ENCODE assay signal across 10 mouse cellular contexts in the genomic region with DNA sequence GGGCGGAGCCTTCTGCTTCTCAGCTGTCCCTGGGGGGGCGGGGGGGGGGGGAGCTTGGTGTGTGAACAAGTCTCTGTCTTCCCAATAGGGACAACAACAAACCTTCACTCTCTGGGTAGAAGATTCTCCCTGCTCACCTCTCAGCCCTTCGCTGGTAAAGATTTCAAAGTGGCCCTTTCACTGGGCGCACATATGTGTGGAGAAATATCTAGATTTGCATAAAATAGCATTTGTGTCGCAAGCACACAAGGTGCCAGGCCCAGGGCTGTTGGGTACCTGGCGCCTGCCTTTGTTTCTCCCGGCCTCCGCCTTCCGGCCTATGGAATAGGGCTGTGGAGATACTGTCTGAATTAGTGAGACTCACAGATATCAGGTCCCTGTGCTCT. TPM values are rescaled to one million over a fixed set of nuclear protein-coding genes. Genes with fewer than 3 reads are reported as not detected.
DNase-seq lines count a peak whose midpoint lies in the region; ATAC-seq lines count a peak whose summit lies in the region.
"Had no signal": no experiment of that assay in that cellular context is flagged by ENCODE, and none has a peak within 500 bp of the region (broad histone marks: within the 10 kb centered on the region; RNA-seq: fewer than 3 reads in every experiment).

No protein-coding gene starts in this region.

- intact Hi-C loops in heart, postnatal 25 days (cut with DNase I) = no loop called here

- H3K9me3 ChIP-seq in heart, embryonic 12.5 days (replicated peaks) = peaks cover 4% of the 10 kb centered on the region
- H3K9me3 ChIP-seq in lung, embryonic 15.5 days = no peaks in the 10 kb centered on the region
- H3K9me3 ChIP-seq in embryonic facial prominence, embryonic 11.5 days (replicated peaks; ENCODE audit: control insufficient read depth, low read length) = no peaks in the 10 kb centered on the region
- no peaks in the 10 kb centered on the region for H3K9me3 ChIP-seq in liver, embryonic 15.5 days (replicated peaks)

- 49% methylated on average over 9 of the region's 9 CpGs for WGBS in heart, embryonic 12.5 days
- WGBS in lung, embryonic 15.5 days = 70% methylated on average over 9 of the region's 9 CpGs
- 69% methylated on average over 9 of the region's 9 CpGs for WGBS in embryonic facial prominence, embryonic 11.5 days
- 45% methylated on average over 9 of the region's 9 CpGs for WGBS in liver, embryonic 15.5 days (ENCODE audit: insufficient replicate concordance)

- H3K4me2 ChIP-seq in heart, embryonic 12.5 days = 0 out of 2 replicates have a peak overlapping the region, but pooled peaks have one; percentile 6
- H3K4me2 ChIP-seq in lung, embryonic 15.5 days = no peak overlapping the region
- H3K4me2 ChIP-seq in embryonic facial prominence, embryonic 11.5 days (ENCODE audit: low read depth, low read length) = no peak overlapping the region
- no peak overlapping the region for H3K4me2 ChIP-seq in liver, embryonic 15.5 days

- peaks cover 27% of the 10 kb centered on the region for H3K36me3 ChIP-seq in heart, embryonic 12.5 days
- H3K36me3 ChIP-seq in lung, embryonic 15.5 days = peaks cover 24% of the 10 kb centered on the region
- peaks cover 3% of the 10 kb centered on the region; the same call in 1 of the 2 replicates for H3K36me3 ChIP-seq in embryonic facial prominence, embryonic 11.5 days (replicated peaks; ENCODE audit: control insufficient read depth, insufficient read depth, low read depth, low read length)
- peaks cover 27% of the 10 kb centered on the region for H3K36me3 ChIP-seq in liver, embryonic 15.5 days (replicated peaks)

- peak overlapping the region; percentile 29; the same call in 1 of the 2 replicates for H3K9ac ChIP-seq in heart, embryonic 12.5 days
- no peak overlapping the region for H3K9ac ChIP-seq in lung, embryonic 15.5 days
- H3K9ac ChIP-seq in embryonic facial prominence, embryonic 11.5 days (replicated peaks; ENCODE audit: low read length) = no peak overlapping the region
- H3K9ac ChIP-seq in liver, embryonic 15.5 days = no peak overlapping the region

- no peak overlapping the region for H3K4me3 ChIP-seq in heart, embryonic 12.5 days
- no peak overlapping the region for H3K4me3 ChIP-seq in lung, embryonic 15.5 days
- H3K4me3 ChIP-seq in embryonic facial prominence, embryonic 11.5 days (ENCODE audit: low read depth, low read length) = no peak overlapping the region
- H3K4me3 ChIP-seq in liver, embryonic 15.5 days (replicated peaks) = no peak overlapping the region
- H3K4me3 ChIP-seq: erythroblast, embryonic 14.5 days had no signal

- DNase-seq in heart, postnatal 25 days (ENCODE audit: low spot score) = no peak
- DNase-seq in lung, adult 18-20 months = no peak
- DNase-seq in embryonic facial prominence, embryonic 11.5 days (ENCODE audit: low spot score) = no peak
- DNase-seq in c-Kit-positive CD71-positive TER-119-positive erythroid progenitor cells, embryonic 14.5 days (ENCODE audit: low spot score) = no peak
- DNase-seq in T-cell, adult 2 months (ENCODE audit: low spot score) = no peak
- DNase-seq: gastrocnemius, postnatal 36 days had no signal

- H3K27ac ChIP-seq in heart, embryonic 12.5 days (ENCODE audit: poor library complexity, severe bottlenecking) = peak overlapping the region; percentile 96
- peak overlapping the region; percentile 69 for H3K27ac ChIP-seq in lung, embryonic 15.5 days
- H3K27ac ChIP-seq in embryonic facial prominence, embryonic 11.5 days (replicated peaks; ENCODE audit: low read depth, low read length) = no peak overlapping the region
- peak overlapping the region; percentile 68 for H3K27ac ChIP-seq in liver, embryonic 15.5 days (replicated peaks)

- ATAC-seq in heart, embryonic 12.5 days (ENCODE audit: insufficient number of reproducible peaks, low FRiP score) = no peak
- peak; percentile 1; the same call in 1 of the 2 replicates for ATAC-seq in lung, embryonic 15.5 days (ENCODE audit: borderline replicate concordance, extremely low read depth, low FRiP score, low TSS enrichment)
- ATAC-seq in embryonic facial prominence, embryonic 11.5 days (replicated peaks; ENCODE audit: insufficient number of reproducible peaks, low FRiP score, low TSS enrichment, low read depth) = 0 out of 2 replicates have a peak, but pooled peaks have one; percentile 20
- ATAC-seq in liver, embryonic 15.5 days (ENCODE audit: insufficient read depth) = no peak

- no peaks in the 10 kb centered on the region for H3K27me3 ChIP-seq in heart, embryonic 12.5 days (replicated peaks)
- H3K27me3 ChIP-seq in lung, embryonic 15.5 days = no peaks in the 10 kb centered on the region
- H3K27me3 ChIP-seq in embryonic facial prominence, embryonic 11.5 days (ENCODE audit: control insufficient read depth, insufficient read depth, low read length) = no peaks in the 10 kb centered on the region
- no peaks in the 10 kb centered on the region for H3K27me3 ChIP-seq in liver, embryonic 15.5 days

- H3K4me1 ChIP-seq in heart, embryonic 12.5 days (replicated peaks) = peaks cover 40% of the 10 kb centered on the region
- peaks cover 21% of the 10 kb centered on the region for H3K4me1 ChIP-seq in lung, embryonic 15.5 days
- H3K4me1 ChIP-seq in embryonic facial prominence, embryonic 11.5 days (ENCODE audit: control insufficient read depth, insufficient read depth, low read length) = no peaks in the 10 kb centered on the region
- H3K4me1 ChIP-seq in liver, embryonic 15.5 days (replicated peaks) = peaks cover 21% of the 10 kb centered on the region

RNA-seq across cellular contexts. Expression of gene Milr1, which starts 11.8 kb away (rescaled TPM):
- 0.57 and 0.95 TPM in 2 replicates for polyA plus RNA-seq in heart, embryonic 12.5 days (2016; fragmentation: Nextera tagmentation; extraction: Ambion mirVana)
- total RNA-seq in heart, postnatal 25 days (2021) = 1 to 10 TPM; 1.1 to 1.6 TPM
- polyA plus RNA-seq in lung, embryonic 15.5 days (2015; fragmentation: Nextera tagmentation; extraction: Ambion mirVana) = 1.5 and 2.4 TPM in 2 replicates
- polyA plus RNA-seq in embryonic facial prominence, embryonic 11.5 days (2014; fragmentation: Nextera tagmentation; extraction: Ambion mirVana) = 0.47 and 0.94 TPM in 2 replicates
- polyA plus RNA-seq in liver, embryonic 15.5 days (2015; fragmentation: Nextera tagmentation; extraction: Ambion mirVana) = 2.8 and 3.2 TPM in 2 replicates
- polyA plus RNA-seq: erythroblast, embryonic 14.5 days had no signal

RNA-seq across cellular contexts. Expression of gene Pecam1, which starts 12.4 kb away (rescaled TPM):
- polyA plus RNA-seq in heart, embryonic 12.5 days (2016; fragmentation: Nextera tagmentation; extraction: Ambion mirVana) = 67.9 and 73.1 TPM in 2 replicates
- 100 to 1,000 TPM; 127 to 139 TPM for total RNA-seq in heart, postnatal 25 days (2021)
- 109 and 117 TPM in 2 replicates for polyA plus RNA-seq in lung, embryonic 15.5 days (2015; fragmentation: Nextera tagmentation; extraction: Ambion mirVana)
- polyA plus RNA-seq in embryonic facial prominence, embryonic 11.5 days (2014; fragmentation: Nextera tagmentation; extraction: Ambion mirVana) = 26.7 and 29.7 TPM in 2 replicates
- 7.0 and 7.8 TPM in 2 replicates for polyA plus RNA-seq in liver, embryonic 15.5 days (2015; fragmentation: Nextera tagmentation; extraction: Ambion mirVana)
- polyA plus RNA-seq: erythroblast, embryonic 14.5 days had no signal

RNA-seq across cellular contexts. Expression of gene Polg2, which starts 16.5 kb away (rescaled TPM):
- polyA plus RNA-seq in heart, embryonic 12.5 days (2016; fragmentation: Nextera tagmentation; extraction: Ambion mirVana) = 6.9 and 7.6 TPM in 2 replicates
- 1 to 10 TPM; 4.2 to 4.9 TPM for total RNA-seq in heart, postnatal 25 days (2021)
- polyA plus RNA-seq in lung, embryonic 15.5 days (2015; fragmentation: Nextera tagmentation; extraction: Ambion mirVana) = 10.1 and 11.2 TPM in 2 replicates
- polyA plus RNA-seq in embryonic facial prominence, embryonic 11.5 days (2014; fragmentation: Nextera tagmentation; extraction: Ambion mirVana) = 7.3 and 12.7 TPM in 2 replicates
- 3.8 and 4.7 TPM in 2 replicates for polyA plus RNA-seq in liver, embryonic 15.5 days (2015; fragmentation: Nextera tagmentation; extraction: Ambion mirVana)

RNA-seq across cellular contexts. Expression of gene Ddx5, which starts 26.2 kb away (rescaled TPM):
- 243 and 248 TPM in 2 replicates for polyA plus RNA-seq in heart, embryonic 12.5 days (2016; fragmentation: Nextera tagmentation; extraction: Ambion mirVana)
- 100 to 1,000 TPM; 310 to 351 TPM for total RNA-seq in heart, postnatal 25 days (2021)
- polyA plus RNA-seq in lung, embryonic 15.5 days (2015; fragmentation: Nextera tagmentation; extraction: Ambion mirVana) = 357 and 378 TPM in 2 replicates
- polyA plus RNA-seq in embryonic facial prominence, embryonic 11.5 days (2014; fragmentation: Nextera tagmentation; extraction: Ambion mirVana) = 498 and 533 TPM in 2 replicates
- 114 and 115 TPM in 2 replicates for polyA plus RNA-seq in liver, embryonic 15.5 days (2015; fragmentation: Nextera tagmentation; extraction: Ambion mirVana)

RNA-seq across cellular contexts. Expression of gene Cep95, which starts 26.3 kb away (rescaled TPM):
- 14.9 and 16.2 TPM in 2 replicates for polyA plus RNA-seq in heart, embryonic 12.5 days (2016; fragmentation: Nextera tagmentation; extraction: Ambion mirVana)
- total RNA-seq in heart, postnatal 25 days (2021) = 1 to 10 TPM; 5.9 to 7.3 TPM
- polyA plus RNA-seq in lung, embryonic 15.5 days (2015; fragmentation: Nextera tagmentation; extraction: Ambion mirVana) = 18.3 and 21.7 TPM in 2 replicates
- polyA plus RNA-seq in embryonic facial prominence, embryonic 11.5 days (2014; fragmentation: Nextera tagmentation; extraction: Ambion mirVana) = 21.1 and 22.6 TPM in 2 replicates
- polyA plus RNA-seq in liver, embryonic 15.5 days (2015; fragmentation: Nextera tagmentation; extraction: Ambion mirVana) = 7.8 and 9.1 TPM in 2 replicates

Comparison
In these comparisons a context has a peak if more than half of its experiments do, and no peak if none do; other contexts are left out.
1. ATAC-seq: peak in lung, embryonic 15.5 days (single experiment) and embryonic facial prominence, embryonic 11.5 days (single experiment); none in heart, embryonic 12.5 days (single experiment) and liver, embryonic 15.5 days (single experiment).